Mouse (Mus musculus): ENCODE results near the gene Ncoa1. TPM values are rescaled to one million over a fixed set of nuclear protein-coding genes. Genes with fewer than 3 reads are reported as not detected.
A peak's percentile ranks its signal among the peaks of the same experiment; 100 is the strongest.

Ncoa1 gene
- 10 to 100 TPM; 39.1 to 40.7 TPM for total RNA-seq (2021)

- peak; percentile 80 for DNase-seq
These were observed at the start of gene Ncoa1 for GRCm38 (mm10) chr12:4476832-4477671. Gene Ncoa1, minus strand, starts transcription at chr12:4477182.

GRCm38 (mm10) chr12:4524546-4524945, 47.6 kb upstream of the Ncoa1 start:
- DNase-seq = no peak

GRCm38 (mm10) chr12:4523688-4524298, 46.8 kb upstream of the Ncoa1 start:
- DNase-seq = no peak

DNA sequence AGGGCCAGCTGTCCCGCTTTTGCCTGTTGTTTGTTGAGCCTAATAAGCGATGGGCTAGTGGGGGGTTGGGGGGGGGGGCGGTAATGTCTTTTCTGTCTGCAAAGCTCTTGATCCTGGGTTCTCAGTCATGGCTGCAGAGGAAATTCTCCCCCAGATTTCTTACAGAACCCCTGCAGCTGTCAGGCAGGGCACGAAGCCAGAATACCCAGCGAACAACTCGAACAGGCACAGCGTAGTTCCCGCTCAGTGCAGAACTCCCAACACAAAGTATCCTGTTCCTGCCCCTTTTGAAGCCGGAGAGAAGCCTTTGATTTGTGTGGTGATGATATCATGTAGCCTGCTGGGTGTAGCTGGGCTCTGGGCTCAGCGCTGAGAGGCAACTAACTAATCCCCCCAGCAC, 46.2 kb upstream of the Ncoa1 start:
- peak; percentile 75 for DNase-seq

DNA sequence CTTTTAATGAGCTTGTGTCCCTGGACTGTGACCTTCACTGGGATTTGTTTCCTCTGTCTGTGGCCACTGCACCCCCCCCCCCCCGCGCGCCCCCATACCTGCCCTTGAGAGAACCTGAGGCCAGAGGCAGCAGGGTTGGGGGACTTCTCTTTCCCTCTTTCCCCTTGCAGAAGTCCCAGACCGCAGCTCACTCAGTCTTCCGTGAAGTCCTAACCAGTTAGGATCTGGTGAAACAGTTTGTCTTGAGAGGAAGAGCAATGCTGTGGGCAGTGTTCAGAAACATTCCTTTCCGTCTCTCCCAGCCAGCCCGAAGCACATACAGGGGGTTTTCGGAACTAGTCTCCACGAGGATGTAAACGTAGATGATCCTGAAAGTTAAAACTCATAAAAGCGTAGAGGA, 42.0 kb upstream of the Ncoa1 start:
- DNase-seq = no peak

DNA sequence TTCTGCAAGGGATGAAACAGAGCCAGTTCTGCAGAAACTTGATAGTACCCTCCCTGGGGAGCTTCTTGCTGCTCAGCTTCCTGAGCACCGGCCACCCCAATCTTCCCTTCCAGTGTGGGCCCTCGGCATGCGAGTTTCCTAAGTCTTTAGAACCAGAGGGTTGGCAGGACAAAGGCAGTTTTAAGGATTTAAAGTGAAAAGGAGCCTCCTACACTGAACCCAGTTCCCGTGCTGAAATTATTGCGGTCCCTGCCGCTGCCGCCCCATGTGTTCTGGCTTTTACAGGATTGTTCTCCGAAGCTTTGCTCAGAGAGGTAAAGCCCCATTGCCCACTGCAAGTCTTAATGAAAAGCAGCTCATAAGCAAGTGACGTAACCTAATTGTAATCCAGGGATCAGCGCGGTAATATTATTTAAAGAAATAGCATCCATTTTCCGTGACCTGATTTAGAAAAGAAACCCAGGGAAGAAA, 32.6 kb upstream of the Ncoa1 start:
- peak; percentile 30 for DNase-seq

- no peak for DNase-seq
These were observed 31.2 kb upstream of the Ncoa1 start for GRCm38 (mm10) chr12:4508182-4508581.

DNA sequence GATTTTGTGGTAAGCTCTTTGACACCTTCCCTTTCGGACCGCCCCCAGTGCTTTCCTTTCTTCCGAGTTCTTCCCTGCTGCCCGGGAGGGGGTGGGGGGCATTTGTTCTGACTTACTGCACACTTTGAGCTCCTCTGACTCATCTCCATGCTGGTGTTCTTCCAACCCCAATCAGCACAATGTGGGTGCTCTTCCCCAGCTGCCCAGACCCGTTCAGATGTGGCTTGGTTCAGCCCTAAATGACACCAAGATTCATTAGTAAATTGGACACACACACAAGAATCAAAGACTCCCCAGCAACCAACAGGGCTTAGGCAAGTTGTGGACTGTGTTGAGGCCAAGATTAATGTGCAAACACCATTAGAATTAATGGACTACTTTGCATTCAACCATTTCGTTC, 30.5 kb upstream of the Ncoa1 start:
- no peak for DNase-seq

- no peak for DNase-seq
These were observed 29.9 kb upstream of the Ncoa1 start for GRCm38 (mm10) chr12:4506810-4507430.

- DNase-seq = no peak
These were observed 28.3 kb upstream of the Ncoa1 start for GRCm38 (mm10) chr12:4505298-4505697.

DNA sequence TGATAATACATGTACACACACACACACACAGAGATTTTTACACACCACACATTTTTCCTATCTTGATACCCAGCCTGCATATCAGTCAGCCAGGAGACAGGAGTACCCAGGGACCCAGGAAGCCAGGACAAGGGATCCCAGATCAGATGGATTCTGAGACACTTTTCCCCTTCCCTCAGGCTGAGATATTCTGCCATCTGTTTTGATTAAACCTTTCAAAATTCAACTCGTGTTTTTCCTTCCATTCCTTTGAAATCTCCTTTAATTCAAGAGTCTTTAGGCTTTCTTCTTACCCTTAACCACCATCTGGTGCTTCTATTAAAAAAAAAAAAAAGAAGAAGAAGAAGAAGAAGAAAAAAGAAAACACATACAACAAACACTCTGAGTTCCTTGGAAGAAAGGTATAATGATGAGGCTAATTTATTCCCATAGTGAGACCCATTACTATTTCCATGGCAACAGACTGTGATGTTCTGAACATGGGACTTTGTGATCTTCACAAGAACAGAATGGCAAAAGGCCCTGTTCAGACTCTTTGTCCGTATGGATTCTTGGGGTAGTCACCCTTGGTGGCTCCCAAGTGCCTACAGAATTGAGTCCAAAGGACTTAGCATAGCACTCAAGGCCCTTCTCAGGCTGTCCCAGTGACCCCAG, 26.8 kb upstream of the Ncoa1 start:
- no peak for DNase-seq

GRCm38 (mm10) chr12:4501916-4502315, 24.9 kb upstream of the Ncoa1 start:
- DNase-seq = no peak

- no peak for DNase-seq
These were observed 23.5 kb upstream of the Ncoa1 start for GRCm38 (mm10) chr12:4500516-4500915.

DNA sequence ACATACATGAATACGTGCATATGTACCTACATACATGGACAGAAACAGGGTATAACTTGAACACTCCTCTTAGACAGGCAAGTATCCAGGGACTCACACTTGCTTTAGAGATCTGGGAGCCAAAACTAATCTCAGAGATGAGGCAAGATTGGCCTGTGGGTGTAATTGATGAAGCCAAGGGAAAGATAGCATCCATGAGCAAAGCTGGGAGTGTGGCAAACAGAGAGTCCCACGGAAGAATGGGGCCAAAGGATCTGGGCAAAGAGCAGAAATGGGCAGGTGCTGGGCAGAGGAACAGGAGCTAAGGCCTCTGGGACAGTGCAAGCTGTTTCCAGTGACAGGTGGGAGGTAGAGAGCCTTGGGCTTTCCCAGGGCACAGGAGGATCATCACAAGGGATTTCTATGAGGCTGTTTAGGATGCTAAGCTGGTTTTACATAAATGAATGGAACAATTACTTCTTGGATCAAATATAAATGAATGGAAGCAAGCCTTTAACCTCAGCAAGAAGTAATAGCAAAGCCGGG, 22.7 kb upstream of the Ncoa1 start:
- no peak for DNase-seq

- peak; percentile 47 for DNase-seq
These were observed 11.4 kb upstream of the Ncoa1 start for GRCm38 (mm10) chr12:4488411-4488810.

DNA sequence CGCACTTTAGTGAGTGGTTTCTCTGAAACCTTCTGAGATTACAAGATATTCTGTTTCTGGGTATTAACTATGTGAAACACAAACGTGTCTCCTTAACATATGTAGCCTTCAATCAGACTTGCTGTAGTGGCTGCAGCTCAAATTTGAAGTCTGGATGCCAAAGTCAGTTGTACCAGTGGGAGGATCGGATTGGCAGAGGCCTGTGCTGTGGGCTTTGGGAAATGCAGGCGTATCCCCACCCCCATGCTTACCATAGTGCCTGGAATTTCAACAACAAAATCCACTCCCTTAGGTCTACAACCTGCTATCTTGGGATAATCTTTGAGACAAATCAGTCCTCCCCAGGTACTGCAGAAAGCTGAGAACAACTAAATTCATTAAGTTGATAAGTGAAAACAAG, 6.4 kb upstream of the Ncoa1 start:
- DNase-seq = no peak

DNA sequence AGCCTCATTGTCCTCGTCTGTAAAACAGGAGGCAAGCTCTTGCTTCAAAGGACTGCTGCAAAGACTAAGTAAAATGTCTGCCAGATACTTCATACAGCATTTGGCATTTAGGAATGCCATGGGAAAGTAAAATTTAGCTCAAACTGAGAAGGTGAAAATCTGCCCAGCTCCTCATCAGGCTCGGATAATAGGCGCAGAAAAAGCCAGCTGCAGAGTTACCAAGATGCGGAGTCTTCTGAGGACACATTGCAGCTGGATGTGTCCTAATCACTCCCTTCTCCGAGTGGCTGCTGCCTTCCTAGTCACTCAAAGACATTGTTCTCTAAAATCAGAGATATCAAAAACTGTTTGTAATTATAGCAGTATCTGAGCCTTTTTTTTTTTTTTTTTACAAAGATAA, 4.7 kb upstream of the Ncoa1 start:
- no peak for DNase-seq

DNA sequence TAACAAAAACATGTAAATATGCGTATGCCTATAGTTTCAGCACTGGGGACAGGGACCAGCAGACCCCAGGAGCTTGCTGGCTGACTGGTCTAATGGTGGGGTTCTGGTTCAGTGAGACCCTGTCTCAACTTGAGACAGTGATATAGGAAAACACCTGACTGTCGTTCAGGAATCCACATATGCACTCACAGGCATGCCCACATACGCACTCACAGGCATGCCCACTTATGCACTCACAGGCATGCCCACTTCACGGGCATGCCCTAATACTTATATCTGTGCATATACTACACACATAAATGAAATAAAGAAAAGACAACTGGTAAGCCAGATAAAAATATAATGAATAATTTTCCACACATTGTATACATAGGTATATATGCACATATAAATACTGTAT, 3.3 kb upstream of the Ncoa1 start:
- DNase-seq = no peak

- DNase-seq = no peak
These were observed 2.3 kb upstream of the Ncoa1 start for GRCm38 (mm10) chr12:4479171-4479881.

GRCm38 (mm10) chr12:4477941-4478795, 1.2 kb upstream of the Ncoa1 start:
- DNase-seq = no peak

GRCm38 (mm10) chr12:4476291-4476831, 621 bp downstream of the Ncoa1 start:
- DNase-seq = peak; percentile 57

Data from heart, postnatal 4 days (tissue).